Mouse (Mus musculus): ENCODE results near the gene Med9.

The Med9 gene

GRCm38 (mm10) chr11:60001231-60001980 is 53.4 kb downstream of the Med9 start:
- DNase-seq (ENCODE audit: low spot score), result no peak

DNA sequence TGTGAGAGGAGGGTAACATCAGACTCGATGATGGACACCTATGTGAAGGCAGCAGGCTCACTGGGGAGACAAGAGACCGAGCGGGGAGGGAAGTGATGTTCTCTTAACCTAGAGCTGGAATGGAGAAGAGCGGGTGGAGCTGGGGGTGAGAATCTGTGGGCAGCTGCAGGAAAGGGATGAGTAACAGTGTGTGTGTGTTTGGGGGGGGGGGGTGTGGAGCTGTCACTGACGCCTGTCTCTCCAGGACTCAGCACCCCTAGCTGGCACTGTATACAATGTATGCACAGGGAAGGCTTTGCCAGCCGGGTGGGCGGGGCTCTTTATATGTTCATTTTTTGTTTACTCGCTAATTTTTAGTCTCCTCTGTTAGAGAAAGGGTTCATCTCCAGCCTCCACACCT is 55.8 kb downstream of the Med9 start:
- no peak for DNase-seq (ENCODE audit: low spot score)

- DNase-seq (ENCODE audit: low spot score), result no peak
Measured at GRCm38 (mm10) chr11:60004716-60005115, 56.7 kb downstream of the Med9 start.

DNA sequence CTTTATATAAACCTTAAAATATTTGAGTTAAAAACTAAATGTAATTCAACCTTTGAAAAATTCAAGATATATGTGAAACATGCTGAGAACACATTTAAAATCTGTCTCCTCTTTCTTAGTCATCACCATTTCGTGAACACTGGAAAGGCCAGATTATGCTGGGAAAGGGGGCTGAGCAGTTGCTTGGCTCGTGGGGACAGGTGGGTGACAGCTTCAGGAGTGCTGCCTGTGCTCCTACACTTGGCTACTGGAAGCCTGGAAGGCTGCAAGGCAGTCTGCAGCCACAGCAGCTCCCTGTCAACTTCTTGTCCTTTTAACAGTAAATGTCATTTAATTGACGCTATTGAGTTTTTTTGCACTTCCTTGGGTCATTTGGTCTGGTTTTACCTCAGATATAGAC is 57.9 kb downstream of the Med9 start:
- DNase-seq (ENCODE audit: low spot score), result no peak

DNA sequence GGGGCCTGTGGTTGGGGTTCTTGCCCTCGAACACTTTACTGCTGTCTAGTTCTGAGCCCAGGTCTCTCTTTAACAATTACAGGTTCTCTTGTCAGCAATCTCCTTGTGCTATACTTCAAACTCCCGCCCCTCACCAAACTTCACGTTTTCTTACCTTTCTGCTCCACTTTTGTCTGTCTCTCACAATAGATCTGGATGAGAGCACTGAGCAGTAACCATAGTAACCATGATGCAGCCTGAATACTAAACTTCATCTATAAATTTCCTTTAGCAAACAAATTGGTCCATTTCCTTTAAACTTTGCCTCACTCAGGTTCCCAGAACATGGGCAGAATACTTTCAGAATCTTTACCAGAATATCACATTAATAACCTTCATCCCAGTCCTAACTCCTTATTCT is 61.4 kb downstream of the Med9 start:
- DNase-seq (ENCODE audit: low spot score), result no peak

DNA sequence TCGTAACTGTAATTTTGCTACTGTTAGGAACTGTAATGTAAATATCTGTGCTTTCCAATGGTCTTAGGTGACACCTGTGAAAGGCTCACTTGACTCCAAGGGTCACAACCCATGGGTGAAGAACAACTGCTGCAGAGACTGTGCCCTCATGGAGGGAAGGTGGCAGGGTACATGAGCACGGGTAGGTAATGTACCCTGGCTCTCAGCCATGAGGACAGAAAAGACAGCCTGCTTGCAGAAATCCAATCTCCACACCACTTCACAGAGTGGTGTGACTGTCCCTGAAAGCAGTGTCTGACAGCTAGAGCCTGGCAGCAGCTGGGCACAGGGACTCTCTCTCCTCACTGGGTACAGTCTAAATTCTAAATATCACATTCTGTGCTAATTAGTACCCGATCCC is 63.5 kb downstream of the Med9 start:
- DNase-seq (ENCODE audit: low spot score), result no peak
